Mouse (Mus musculus): Measurements from ENCODE around the gene Pxmp4.

DNA sequence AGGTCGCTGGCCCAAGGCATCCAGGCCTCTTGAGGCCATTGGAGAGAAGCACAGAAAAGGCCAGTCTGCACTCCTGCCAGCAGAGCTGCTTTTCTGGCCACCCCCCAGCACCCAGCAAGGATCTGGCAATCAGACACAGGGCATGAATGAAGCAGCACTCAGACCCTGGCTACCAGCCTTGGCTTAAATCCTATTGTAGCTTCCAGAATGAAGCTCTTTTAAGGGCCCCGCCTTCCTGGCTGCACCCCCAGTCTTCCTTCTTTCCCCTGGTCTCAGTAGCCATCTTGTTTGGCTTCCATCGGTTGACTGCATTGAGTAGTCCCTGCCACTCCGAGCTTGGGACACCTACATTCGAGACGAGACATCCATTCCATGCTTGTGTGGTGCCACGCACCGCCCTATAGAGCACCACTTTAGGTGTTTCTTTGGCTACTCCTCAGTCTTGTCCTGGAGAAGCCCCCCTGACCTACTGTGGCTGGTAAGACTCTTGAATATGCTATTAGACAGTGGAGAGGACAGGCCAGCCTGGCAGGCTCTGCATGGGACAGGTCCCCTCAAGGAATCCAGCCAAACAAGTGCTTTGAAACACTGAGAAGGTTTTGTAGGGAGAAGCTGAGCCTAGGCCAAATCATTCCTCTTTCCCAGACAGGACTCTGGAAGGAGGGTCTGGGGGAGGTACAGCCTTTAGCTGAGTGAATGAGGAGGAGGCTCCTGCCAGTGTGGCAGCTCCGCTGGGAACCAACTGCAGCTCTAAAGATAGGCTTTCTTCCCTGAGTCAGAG is 59.8 kb downstream of the Pxmp4 start:
- no peak for TF ChIP-seq CTCF (IDR thresholded peaks at IDR 0.05; ENCODE audit: borderline replicate concordance, insufficient read depth, low read length)
- TF ChIP-seq POLR2A (IDR thresholded peaks at IDR 0.05; ENCODE audit: low read depth, low read length), result no peak

Measured in embryonic fibroblast, embryonic 13.5 days (primary cell).